Mouse (Mus musculus): ENCODE data around the gene Pkp4. TPM values are rescaled to one million over a fixed set of nuclear protein-coding genes. Genes with fewer than 3 reads are reported as not detected.
A peak's percentile ranks its signal among the peaks of the same experiment; 100 is the strongest.

The Pkp4 gene
- total RNA-seq, 2 experiments from 2014 or later, result 19.6 to 32.3 TPM

- intact Hi-C loops (cut with DNase I), result no loop called here
- DNase-seq, result no peak
Measured at GRCm38 (mm10) chr2:59253435-59253834, 92.8 kb downstream of the Pkp4 start.

- intact Hi-C loops (cut with DNase I), result no loop called here
- DNase-seq, result no peak
Measured at GRCm38 (mm10) chr2:59258821-59259231, 98.2 kb downstream of the Pkp4 start.

- intact Hi-C loops (cut with DNase I), result no loop called here
- DNase-seq, result no peak
Measured at GRCm38 (mm10) chr2:59259346-59259745, 98.7 kb downstream of the Pkp4 start.

GRCm38 (mm10) chr2:59261203-59261602, 100.6 kb downstream of the Pkp4 start:
- DNase-seq, result no peak
- intact Hi-C loops (cut with DNase I), result no loop called here

GRCm38 (mm10) chr2:59266428-59266827, 105.8 kb downstream of the Pkp4 start:
- intact Hi-C loops (cut with DNase I), result no loop called here
- DNase-seq, result no peak

GRCm38 (mm10) chr2:59271835-59272234, 111.2 kb downstream of the Pkp4 start:
- DNase-seq, result no peak
- intact Hi-C loops (cut with DNase I), result no loop called here

GRCm38 (mm10) chr2:59272713-59273112, 112.1 kb downstream of the Pkp4 start:
- intact Hi-C loops (cut with DNase I), result no loop called here
- DNase-seq, result no peak

- DNase-seq, result no peak
- intact Hi-C loops (cut with DNase I), result no loop called here
Measured at GRCm38 (mm10) chr2:59280914-59281562, 120.4 kb downstream of the Pkp4 start.

GRCm38 (mm10) chr2:59282966-59283365, 122.3 kb downstream of the Pkp4 start:
- DNase-seq, result no peak
- intact Hi-C loops (cut with DNase I), result no loop called here

- DNase-seq, result no peak
- intact Hi-C loops (cut with DNase I), result no loop called here
Measured at GRCm38 (mm10) chr2:59284216-59284615, 123.6 kb downstream of the Pkp4 start.

- intact Hi-C loops (cut with DNase I), result no loop called here
- DNase-seq, result no peak
Measured at GRCm38 (mm10) chr2:59284734-59285490, 124.3 kb downstream of the Pkp4 start.

GRCm38 (mm10) chr2:59285581-59285980, 124.9 kb downstream of the Pkp4 start:
- DNase-seq, result no peak
- intact Hi-C loops (cut with DNase I), result no loop called here

- intact Hi-C loops (cut with DNase I), result no loop called here
- DNase-seq, result peak; percentile 34 to 72
Measured at GRCm38 (mm10) chr2:59286247-59286646, 125.6 kb downstream of the Pkp4 start.

- DNase-seq, result no peak
- intact Hi-C loops (cut with DNase I), result no loop called here
Measured at GRCm38 (mm10) chr2:59287630-59288029, 127.0 kb downstream of the Pkp4 start.

GRCm38 (mm10) chr2:59289411-59289810, 128.8 kb downstream of the Pkp4 start:
- intact Hi-C loops (cut with DNase I), result no loop called here
- DNase-seq, result no peak

GRCm38 (mm10) chr2:59290391-59290790, 129.7 kb downstream of the Pkp4 start:
- no peak for DNase-seq
- intact Hi-C loops (cut with DNase I), result no loop called here

GRCm38 (mm10) chr2:59299831-59300230, 139.2 kb downstream of the Pkp4 start:
- no peak for DNase-seq
- intact Hi-C loops (cut with DNase I), result no loop called here

GRCm38 (mm10) chr2:59301671-59302070, 141.0 kb downstream of the Pkp4 start:
- DNase-seq, result no peak
- intact Hi-C loops (cut with DNase I), result no loop called here

- DNase-seq, result no peak
- intact Hi-C loops (cut with DNase I), result no loop called here
Measured at GRCm38 (mm10) chr2:59302430-59302829, 141.8 kb downstream of the Pkp4 start.

GRCm38 (mm10) chr2:59303530-59304063, 142.9 kb downstream of the Pkp4 start:
- intact Hi-C loops (cut with DNase I), result no loop called here
- DNase-seq, result no peak

- intact Hi-C loops (cut with DNase I), result no loop called here
- no peak for DNase-seq
Measured at GRCm38 (mm10) chr2:59307302-59307701, 146.7 kb downstream of the Pkp4 start.

- intact Hi-C loops (cut with DNase I), result no loop called here
- DNase-seq, result no peak
Measured at GRCm38 (mm10) chr2:59308055-59308454, 147.4 kb downstream of the Pkp4 start.

All from gastrocnemius, postnatal 36 days (tissue).